Mouse (Mus musculus) central nervous system, embryonic 18 days (tissue): ENCODE measurements around the gene Wbp1l. TPM values are rescaled to one million over a fixed set of nuclear protein-coding genes. Genes with fewer than 3 reads are reported as not detected.

Experiments used
- polyA plus RNA-seq: library from polyadenylated mRNA; depleted of rRNA; stranded (reverse); fragments of >200 nt; gene quantifications from 2 replicates; pipeline ENCODE4 v1.2.3, GENCODE M21; 2012; rRNA removed

Gene Wbp1l
- polyA plus RNA-seq, result 27.9 and 29.8 TPM in 2 replicates

GRCm38 (mm10) chr19:46598720-46599252 lies at the start of gene Wbp1l:
Gene Wbp1l (plus strand): TSS chr19:46599084.

GRCm38 (mm10) chr19:46572951-46573937 lies 25.6 kb upstream of the Wbp1l start, which contains the start of the genes Arl3 and Sfxn2:
Gene Arl3 (minus strand): TSS chr19:46573198.
Gene Sfxn2 (plus strand): TSS chr19:46573365.

GRCm38 (mm10) chr19:46672766-46673418 lies 74.0 kb downstream of the Wbp1l start, which contains the start of gene Cyp17a1:
Gene Cyp17a1 (minus strand): TSS chr19:46673172.

GRCm38 (mm10) chr19:46689460-46690372 lies 90.8 kb downstream of the Wbp1l start, which contains the start of gene Borcs7:
Gene Borcs7 (plus strand): TSS chr19:46689906.

Other genes with a start within 250 kb of the Wbp1l start
- gene 2310034G01Rik, start 248.8 kb upstream of the Wbp1l start, polyA plus RNA-seq, result 1.6 and 2.1 TPM in 2 replicates
- 237 and 248 TPM in 2 replicates for gene Actr1a, start 203.3 kb upstream of the Wbp1l start, polyA plus RNA-seq
- 14.1 and 14.5 TPM in 2 replicates for gene Sufu, start 202.2 kb upstream of the Wbp1l start, polyA plus RNA-seq
- gene Trim8, start 97.4 kb upstream of the Wbp1l start, polyA plus RNA-seq, result 31.2 and 39.2 TPM in 2 replicates
- gene Arl3, start 25.9 kb upstream of the Wbp1l start, polyA plus RNA-seq, result 214 and 225 TPM in 2 replicates
- gene Sfxn2, start 25.7 kb upstream of the Wbp1l start, polyA plus RNA-seq, result 12.6 and 13.3 TPM in 2 replicates
- gene Cyp17a1, start 74.1 kb downstream of the Wbp1l start, polyA plus RNA-seq, result not detected in 2 replicates
- 12.8 and 13.4 TPM in 2 replicates for gene Borcs7, start 90.8 kb downstream of the Wbp1l start, polyA plus RNA-seq
- 14.0 TPM in 2 replicates for gene As3mt, start 108.4 kb downstream of the Wbp1l start, polyA plus RNA-seq
- 10.3 TPM in 2 replicates for gene Cnnm2, start 162.5 kb downstream of the Wbp1l start, polyA plus RNA-seq